Mouse (Mus musculus) cerebellum, adult 8-10 months (tissue): ENCODE measurements around the gene Nckap5.

Experiments
- DNase-seq: peaks from one replicate; pipeline ENCODE4 v3.0.0; 2022

The Nckap5 gene

DNA sequence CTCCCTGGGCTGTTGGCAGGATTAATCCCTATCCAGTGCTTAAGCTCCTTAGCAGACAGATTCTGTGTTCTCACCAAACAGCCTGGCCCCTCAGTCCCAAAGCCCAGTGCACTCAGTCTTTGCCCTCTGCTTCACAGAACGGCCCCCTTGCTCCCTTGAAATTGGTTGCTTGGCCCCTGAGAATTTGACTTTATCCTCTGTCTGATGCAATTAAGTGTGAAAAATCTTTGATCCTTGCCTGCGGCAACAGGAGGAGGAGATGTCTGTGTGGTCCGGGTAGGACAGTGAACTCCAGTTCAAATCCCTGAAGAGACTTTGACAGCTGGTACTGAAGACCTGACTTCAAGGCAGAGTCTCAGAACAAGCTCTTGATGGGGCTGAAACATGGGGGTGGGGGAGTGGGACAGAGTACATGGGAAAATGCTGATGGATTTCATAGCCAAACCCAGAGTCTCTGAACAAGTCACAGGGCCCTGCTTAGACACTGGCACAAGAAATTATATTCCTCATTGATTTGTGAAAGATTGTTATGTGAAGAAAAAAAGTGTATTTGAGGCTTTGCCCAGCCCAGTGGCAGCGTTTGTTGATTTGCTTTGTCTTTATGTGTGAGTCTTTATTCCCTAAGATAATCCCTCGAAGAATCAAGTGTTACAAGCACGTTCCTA lies 65.0 kb downstream of the Nckap5 start:
- no peak for DNase-seq

DNA sequence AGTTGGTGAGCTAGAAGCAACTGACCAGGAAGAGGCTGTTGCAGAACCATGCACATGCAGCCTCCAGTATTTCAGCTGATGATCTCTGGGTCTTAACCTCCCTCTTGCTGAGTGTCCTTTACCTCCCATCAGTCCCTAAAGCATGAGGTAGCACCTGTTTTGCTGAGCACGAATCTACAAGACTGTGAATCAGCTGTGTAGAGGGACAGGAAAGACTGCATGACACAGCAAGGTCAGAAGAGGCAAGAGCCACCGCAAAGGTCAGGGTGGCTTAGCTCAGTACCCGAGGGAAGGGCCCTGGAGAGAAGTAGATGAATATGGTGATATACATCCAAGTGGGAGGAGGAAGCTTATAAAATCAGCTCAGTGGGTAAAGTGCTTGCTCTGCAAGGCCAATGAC lies 66.4 kb downstream of the Nckap5 start:
- DNase-seq = no peak

DNA sequence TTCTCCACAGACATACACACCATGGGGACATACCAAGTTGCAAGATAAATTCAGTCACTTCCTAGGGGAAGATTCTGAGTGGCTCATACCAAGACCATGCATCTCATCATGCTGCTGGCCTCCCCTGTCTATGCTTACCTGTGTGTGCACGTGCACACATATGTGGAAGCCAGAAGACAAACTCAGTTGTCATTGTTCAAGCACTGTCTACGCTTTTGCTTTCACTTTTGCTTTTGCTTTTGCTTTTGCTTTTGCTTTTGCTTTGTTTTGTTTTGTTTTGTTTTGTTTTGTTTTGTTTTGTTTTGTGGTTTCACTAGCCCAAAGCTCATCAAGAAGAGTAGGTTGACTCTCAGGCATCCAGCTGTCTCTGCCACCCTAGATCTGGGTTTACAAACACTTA lies 67.4 kb downstream of the Nckap5 start:
- DNase-seq = no peak

DNA sequence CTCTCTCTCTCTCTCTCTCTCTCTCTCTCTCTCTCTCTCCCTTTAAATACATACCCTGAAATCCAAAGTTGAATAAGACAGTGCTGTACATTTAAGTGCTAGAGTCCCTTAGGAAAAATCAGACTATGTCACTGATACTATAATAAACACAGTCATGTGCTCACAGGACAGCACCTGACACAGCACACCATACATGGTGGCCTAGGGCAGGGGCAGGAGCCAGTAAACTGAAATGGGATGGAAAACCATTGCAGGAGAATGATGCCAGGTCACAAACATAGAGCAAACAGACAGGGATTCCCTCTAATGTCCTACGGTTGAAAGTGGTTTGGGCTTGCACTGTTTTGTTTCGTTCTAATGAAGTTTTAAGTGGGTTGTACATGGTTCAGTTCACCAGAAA lies 70.2 kb downstream of the Nckap5 start:
- no peak for DNase-seq

DNA sequence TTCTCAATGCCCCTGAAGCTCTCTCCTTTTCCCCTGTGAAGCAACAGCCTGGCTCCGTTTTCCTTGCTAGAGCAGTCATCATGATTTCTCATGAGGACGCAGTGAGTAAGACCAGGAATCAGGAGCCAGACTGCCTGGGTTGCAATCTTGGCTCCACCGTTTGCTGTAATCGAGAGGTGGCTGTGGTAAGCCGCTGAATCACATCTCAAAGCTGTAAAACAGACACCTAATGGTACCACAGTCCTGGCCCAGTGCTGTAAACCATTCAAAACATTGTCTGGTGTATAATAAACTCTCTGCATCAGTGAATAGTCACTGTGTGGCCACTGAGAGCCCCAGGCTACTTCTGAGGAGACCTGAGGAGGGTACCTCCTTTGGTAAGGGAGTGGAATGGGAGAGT lies 74.9 kb downstream of the Nckap5 start:
- DNase-seq = no peak

DNA sequence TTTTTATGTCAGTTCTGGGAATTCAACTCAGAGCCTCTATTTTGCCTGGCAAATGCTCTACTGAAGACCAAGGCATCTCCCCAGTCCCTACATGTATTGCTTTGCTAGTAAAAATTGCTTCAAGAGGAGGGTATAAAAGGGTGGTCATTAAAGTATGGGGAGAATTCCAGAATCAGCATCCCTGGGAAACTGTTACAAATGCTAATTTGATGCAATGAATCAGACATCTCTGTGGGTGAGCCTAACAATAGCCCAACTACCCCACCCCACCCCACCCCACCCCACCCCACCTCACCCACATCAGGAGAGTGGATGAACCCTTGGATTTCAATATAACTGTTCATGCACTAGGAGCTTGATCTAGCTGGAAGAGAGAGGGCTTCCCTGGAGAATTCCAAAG lies 77.0 kb downstream of the Nckap5 start:
- no peak for DNase-seq

DNA sequence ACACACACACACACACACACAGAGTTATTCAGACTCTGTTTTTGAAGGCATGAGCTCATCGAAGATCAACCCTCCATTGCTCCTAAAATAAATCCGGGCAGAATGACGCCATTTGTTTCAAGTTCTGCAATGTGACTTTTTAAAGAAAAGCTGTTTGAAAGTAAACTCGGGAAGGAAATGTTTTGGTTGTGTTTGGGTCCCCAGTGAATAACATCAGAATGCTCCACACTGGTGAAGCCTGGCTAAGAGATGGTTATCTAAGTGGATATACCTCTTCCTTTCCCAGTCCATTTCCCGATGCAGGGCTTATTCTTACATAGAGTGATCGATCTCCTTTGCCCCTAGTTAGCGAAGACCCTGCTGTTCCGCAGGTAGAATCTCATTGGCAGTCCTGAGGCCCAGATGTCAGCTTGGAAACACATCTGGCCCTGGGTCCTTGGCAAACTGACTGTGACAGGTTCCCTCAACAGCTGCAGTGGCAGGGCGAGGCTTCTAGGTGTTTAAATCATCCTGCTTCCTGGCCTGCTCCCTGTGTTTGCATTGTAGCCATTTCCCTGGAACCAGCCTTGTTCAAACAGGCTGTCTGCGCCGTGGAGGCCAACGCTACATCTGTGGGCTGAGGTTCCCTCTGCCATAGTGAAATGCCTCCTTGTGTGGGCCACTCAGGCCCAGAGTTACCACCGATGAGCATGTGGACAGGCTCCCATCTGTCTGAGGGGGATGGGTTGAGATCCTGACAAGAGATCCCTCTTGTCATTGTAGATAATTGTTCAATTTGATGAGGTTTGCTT lies 78.2 kb downstream of the Nckap5 start:
- no peak for DNase-seq

DNA sequence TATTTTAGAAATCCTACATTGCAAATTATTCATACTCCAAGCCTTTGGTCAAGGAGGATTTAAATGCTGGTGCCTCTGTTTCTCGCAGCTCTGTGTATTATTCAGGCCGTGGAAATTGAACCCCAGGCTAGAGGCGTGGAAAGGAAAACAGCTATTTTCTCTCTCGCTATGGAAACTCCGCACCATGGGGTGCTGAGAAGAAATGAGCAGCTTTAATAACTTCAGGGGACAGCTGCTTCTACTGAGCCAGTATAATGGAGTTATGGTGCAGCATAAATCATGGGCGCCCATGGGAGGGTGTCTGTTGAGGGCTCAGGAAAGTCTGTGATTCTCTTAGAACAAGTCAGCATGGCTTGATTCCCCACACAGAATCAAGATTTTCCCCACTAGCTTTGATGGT lies 79.5 kb downstream of the Nckap5 start:
- DNase-seq = no peak

DNA sequence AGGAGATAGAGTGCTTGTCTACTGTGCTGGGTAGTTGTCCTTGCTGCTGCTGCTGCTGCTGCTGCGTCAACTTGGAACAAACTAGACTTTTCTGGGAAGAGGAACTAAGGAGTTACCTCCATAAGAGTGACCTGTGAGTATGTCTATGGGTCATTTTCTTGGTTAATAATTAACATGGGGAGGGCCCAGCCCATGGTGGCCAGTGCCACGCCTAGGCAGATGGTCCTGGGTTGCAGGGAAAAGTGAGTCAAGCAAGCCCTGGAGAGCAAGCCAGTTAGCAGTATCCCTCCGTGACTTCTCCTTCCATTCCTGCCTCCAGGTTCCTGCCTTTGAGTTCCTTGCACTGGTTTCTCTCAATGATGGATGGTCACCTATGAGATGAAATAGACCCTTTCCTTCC lies 80.4 kb downstream of the Nckap5 start:
- DNase-seq = no peak

DNA sequence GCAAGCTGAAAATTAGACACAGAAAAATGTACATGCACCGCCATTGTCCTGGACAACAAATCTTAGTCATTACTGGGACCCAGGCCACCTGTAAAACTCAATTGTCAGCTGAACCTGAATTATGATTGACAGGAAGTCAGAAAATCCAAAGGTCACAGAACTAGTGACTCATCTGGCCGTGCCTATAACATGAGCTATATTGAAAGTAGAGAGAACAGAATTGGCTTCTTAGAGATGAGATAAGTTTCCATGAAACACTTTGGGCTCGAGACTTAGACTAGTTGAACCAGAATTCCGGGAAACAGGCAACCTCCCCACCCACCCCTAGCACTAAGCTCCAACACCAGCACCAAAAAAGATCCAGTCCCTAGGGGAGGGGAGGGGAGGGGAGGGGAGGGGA lies 82.7 kb downstream of the Nckap5 start:
- DNase-seq = no peak

DNA sequence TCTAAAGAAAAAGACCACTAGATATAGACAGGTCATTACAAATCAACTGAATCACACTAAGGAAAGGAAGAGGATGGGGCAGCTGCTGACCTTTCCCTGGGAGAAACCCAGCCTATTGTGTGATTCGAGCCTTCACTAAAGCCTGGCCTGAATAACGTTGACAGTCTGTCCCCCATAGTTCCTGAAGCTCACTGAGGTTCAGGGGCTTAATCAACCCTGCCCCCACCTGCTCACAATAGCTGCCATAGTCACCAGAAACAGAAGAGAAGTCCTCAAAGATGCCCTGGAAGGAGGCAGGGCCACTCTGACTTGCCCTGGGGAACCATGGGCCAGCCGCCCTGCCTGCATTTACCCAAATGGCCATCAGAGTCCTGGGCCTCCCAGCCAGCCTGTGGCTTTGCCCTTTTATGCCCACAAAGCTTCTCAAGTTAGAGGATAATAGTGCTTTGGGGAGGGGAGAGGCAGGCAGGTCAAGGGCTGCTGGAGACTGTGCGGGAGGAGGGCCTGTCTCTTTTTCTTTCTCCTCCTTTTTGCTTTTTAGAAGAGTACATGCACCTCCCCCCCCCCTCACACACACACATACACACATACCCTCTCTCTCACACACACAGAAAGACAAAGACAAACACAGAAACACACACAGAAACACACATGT lies 85.0 kb downstream of the Nckap5 start:
- no peak for DNase-seq

DNA sequence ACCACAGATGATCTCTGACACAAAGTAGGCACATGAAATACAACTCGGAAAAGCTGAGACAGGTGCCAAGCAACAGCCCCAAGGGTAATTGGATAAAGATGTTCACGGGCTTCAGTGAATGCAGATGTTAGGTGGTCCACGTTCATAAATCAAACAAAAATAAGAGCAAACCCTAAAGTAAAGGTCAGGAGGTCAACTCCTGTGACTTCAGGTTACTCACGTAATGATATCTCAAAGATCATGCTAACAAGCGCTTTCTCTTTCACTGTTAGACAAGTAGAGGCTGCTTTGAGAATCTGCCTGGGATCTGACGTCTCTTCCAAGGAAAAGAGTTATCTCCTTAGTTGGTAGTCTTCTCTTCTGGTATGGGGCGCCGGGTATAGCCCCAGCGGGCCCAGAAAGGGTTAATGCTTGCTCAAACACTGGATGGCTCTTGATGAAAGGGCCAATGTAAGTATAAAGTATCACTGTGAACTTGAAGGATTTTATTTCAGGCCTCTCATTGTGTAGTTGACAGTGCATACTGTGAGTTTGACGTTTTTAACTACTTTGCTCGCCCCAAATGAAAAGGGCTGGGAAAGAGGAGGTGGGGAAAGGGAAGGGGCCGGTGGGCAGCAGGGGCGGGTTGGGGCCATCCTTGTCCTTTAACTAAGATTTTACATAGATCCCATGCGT lies 85.8 kb downstream of the Nckap5 start:
- DNase-seq = no peak

DNA sequence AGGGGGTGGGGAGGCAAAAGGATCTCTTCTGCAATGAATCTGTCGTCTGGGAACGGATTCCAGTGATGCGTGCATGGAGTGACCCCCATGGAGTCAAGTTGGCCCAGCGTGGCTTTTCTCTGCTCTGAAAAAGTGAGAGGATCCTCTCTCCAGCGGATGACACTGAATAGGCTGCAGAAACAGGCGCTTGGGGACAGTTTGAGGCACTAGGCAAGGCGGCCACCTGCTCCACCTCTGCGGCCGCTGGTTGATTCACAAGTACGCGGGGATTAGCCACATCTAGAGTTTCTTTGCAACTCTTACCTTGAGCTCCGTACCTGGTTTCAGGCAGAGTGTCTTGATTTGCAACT lies 92.3 kb downstream of the Nckap5 start:
- no peak for DNase-seq

DNA sequence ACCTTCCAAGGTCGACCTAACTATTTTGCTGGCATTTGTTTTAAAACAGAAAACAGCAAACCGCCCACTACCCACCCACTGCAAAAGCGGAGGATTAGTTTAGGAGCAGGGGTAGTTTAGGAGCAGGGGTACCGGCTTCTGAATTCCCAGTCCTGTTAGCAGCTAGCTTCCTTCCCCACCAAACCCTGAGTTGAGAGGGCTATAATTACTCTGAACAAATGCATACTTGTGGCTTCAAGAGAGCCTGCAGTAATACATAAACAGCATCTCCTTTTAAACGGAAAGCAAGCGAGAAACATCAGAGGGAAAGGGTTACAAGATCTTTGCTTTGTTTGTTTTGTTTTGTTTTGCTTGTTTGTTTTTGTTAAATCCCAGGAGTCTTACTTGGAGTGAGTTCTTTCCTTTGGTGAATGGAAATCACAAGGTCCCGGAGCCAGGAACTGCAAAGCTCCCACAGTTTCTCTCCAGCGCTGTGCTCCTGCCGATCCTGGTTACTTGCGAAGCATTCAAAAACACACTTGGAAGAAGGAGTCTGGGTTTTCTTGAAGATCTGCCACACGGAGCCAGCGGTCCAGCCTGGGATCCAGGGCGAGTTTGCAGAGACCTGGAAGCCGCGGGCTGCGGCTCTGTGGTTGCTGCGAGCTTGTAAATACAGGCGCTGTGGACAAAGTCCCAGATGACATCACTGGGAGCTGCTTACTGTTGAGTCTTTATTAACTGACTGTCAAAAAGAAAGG lies 92.9 kb downstream of the Nckap5 start:
- DNase-seq = peak; percentile 7

DNA sequence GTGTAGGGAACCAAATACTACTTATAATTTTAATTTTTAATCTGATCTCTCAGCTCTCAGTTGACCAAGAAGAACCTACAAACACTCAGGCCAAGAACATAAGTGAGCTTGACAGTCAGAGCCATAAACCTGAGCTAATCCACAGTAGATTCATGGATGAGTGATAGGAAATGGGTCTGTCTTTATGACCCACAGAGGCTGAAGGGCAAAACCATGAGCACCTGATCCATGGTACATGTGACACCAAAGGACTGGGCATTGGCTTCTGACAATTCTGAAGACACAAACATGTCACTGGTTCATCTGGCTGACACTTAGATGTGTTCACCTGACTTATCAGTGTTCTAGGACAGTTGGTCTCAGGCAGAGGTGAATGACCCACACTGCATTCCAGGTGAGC lies 98.9 kb downstream of the Nckap5 start:
- no peak for DNase-seq

DNA sequence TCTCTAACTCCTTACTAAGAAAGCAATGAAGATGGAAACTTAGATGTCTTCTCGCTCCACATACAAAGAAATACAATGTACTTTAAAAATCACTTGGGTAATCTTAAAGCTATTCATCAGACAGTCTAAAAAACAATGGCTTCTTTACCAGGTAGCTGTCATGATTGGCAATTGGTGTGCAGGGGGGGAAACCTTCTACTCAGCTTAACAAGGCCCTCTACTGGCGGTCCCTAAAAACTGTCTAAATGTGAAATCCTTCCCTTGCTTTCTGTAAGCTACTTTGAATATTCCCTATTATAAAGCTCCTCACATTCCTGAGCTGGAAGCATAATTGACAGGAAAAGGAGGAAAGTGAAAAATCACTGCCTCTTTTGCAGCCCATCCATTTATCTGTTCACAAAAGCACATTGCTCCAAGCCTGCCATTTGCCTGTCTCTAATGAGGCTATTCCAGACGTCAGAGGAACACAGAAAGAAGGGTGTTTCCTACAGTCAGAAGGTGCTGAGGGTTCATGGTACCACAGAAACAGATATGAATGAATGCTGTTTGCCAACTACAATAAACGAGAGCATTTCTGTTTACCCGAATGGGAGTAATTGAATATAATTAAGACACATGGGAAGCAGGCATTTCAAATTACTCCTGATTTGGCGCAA lies 104.1 kb downstream of the Nckap5 start:
- peak; percentile 23 for DNase-seq

DNA sequence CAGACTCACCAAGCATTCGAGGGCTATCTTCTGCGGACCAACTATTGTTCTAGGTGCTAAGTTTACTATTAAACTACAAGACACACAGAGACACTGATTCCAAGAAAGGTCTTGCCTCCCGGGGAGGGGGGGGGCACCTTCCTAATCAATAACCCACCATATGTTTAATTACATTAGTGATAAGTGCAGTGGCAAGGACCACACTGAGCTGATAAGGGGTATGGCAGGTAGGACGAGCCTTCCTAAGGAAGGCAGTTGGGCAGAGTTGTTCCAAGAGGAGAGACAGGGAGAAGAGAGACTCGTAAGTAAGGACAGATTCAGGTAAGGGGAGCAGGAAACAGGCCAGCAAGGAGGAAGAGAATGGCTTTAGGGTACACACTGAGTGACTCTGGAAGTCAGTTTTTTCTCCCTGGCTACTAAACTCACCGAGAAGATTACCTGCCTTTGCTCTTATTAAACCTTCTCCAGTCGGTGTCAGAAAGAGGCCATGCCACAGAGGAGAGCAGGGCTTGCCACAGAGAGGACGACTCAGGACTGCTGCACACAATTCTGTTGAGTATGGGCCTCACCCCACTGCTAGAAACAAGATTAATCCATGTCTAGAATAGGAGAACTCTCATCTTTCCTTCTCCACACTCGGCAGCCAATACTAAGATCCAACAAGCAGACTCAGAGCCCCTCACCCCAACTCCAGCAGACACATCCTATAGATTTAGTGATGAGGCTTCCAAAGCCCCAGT lies 104.8 kb downstream of the Nckap5 start:
- no peak for DNase-seq

DNA sequence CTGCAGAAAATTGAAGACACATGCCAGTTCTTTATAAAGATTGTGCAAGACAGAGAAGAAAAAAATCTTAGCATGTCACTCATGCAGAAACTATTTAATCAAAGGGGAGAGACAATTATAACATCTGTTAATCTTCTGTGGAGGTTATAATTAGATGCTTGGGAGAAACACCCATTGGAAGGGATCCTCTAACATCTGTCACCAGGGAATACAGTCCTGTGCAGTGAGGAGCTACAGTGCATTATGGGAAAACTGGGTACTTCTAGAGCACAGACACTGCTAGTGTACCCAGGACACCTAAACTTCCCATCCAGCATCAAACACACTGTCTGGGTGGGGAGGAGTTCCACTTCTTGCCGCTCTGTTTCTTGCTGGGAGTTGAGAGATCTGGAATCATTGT lies 108.7 kb downstream of the Nckap5 start:
- DNase-seq = no peak

DNA sequence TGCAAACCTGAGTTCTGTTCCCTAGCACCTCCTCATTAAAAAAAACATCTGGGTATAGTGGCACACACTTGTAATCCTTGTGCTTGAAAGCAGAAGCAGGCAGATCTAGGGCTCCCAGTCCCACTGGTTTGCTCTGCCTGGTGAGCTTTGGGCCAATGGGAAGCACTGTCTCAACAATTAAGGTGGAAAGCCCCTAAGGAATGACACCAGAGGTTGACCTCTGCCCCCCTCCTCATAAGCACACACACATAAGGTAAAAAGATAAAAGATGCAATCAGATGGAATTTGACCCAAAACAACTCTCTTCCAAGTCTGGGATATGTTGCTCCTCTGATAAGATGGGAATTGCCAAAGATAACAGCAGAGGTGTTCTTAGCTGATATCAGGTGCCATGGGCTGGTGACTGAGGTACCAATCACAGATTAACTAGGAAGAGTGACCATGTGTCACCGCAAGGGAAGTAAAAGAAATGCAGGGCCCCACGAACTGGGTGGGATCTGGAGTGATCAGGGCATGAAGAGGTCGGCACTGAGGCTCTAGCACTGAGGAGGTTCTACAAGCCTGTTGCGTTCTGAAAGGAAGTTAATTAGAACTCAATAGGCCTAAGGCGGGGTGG lies 110.8 kb downstream of the Nckap5 start:
- DNase-seq = no peak

DNA sequence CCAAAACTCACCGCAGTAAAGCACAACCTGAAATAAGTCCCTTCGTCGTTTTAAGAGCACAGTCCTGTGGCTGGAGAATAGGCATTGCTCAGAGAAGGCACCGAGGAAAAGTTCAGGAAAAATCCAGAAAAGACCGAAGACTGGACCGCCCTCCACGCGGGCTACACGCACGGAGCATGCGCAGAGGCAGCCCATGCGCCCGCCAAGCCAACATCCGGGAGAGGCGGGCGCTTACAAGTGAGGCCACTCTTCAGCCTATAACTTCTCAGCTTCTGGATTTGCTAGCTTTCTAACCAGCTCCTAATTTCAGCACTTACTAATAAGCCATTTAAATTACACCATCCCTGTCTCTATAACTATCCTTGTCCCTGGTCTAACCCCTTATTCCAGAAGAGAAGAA lies 124.0 kb downstream of the Nckap5 start:
- DNase-seq = no peak

DNA sequence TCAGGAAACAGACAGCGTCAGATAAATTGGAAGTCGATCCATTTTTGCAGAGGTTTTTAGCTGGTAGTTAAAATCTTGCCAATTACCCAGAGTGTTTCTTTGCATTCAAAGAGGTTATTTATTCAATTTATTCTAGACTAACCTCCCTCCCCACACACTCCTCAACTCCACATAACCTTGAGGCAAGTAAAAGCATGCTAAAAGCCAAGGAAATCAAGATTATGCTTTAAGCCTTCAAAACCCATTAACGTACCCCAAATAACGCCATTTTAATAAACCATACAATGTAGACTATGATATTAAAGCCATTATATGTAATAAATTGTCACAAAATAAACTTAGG lies 129.7 kb downstream of the Nckap5 start:
- no peak for DNase-seq
